Mouse (Mus musculus): Measurements from ENCODE around the gene Eml5. TPM values are rescaled to one million over a fixed set of nuclear protein-coding genes. Genes with fewer than 3 reads are reported as not detected.

The Eml5 gene
- polyA plus RNA-seq (2016; fragmentation: Nextera tagmentation; extraction: Ambion mirVana), result 19.6 and 23.6 TPM in 2 replicates

DNA sequence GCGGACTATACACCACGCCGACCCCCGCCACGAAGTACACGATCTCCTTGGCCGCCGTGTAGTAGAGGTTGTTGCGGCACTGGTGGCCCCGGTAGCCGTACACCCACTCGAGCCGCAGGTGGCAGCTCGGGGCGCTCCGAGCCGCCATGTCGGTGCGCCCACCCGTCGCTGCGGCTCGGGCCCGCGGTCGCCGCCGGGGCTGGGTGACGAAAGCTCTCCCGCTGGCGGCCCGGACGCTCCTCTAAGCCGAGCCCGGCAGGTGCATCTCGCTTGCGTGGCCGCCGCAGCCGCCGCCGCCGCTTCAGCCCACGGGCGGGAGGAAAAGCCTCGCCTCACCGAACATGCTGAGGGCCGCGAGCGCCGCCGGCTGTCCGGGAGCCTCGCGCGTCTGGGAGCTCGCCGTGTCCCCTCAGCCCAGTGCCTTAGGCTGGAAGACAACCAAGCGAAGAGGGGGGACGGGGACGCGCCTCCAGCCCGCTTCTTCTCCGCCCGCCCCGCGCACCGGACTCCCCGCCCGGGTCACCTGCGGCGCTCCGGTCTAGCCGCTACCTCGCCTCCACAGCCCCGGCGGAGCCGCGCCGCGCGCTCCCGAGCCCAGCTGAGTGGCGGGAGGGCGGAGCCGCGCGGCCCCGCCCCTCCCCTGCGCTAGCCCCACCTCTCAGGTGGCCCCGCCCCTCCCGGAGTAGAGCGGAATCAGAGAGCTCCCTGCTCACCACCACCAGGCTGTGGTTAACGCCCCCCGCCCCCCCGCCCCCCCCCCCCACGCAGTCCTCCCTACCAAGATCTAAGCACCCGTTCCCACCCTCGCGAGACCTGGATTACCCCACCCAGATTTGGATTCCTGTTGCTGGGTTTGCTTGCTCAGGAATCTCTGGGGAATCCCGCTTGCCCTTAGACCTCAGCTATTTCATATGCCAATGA, at the start of gene Eml5:
Eml5 (minus strand) TSS at position 604 of the 921 bp plus-strand sequence.
- ATAC-seq (ENCODE audit: low FRiP score), result peak; percentile 91
- Histone ChIP-seq H3K36me3 (no peaks in the 10 kb centered on the region), H3K9me3 (replicated peaks) (no peaks in the 10 kb centered on the region), H3K4me1 (peaks cover 11% of the 10 kb centered on the region), H3K4me3 (peak within 1 kb of the TSS; percentile 93), H3K9ac (peak within 1 kb of the TSS; percentile 76), H3K4me2 (replicated peaks) (peak within 1 kb of the TSS; percentile 64), H3K27ac (peak within 1 kb of the TSS; percentile 85), H3K27me3 (no peaks in the 10 kb centered on the region)
- WGBS, result under 1% methylated on average over 79 of the region's 101 CpGs

DNA sequence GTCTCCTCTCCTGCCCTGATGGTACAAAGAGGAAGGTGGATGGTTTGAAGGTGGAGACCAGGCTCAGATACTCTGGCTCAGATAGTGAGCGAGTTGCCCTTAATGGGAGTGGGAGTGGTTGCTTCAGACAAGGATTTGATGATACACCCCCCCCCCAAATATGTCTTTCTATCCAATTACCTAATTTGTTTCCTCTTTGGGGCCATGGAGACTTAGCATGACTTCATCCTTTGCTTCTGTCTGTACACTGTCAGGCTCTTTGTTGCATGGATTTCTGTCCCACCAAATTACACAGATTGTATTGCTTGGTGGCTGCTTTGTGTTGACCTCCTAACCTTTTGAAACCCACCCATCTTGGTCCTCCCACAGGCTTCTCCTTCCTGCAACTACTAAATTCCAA, 31.6 kb upstream of the Eml5 start:
- Histone ChIP-seq H3K4me2 (replicated peaks) (no peak overlapping the region), H3K4me3 (no peak overlapping the region), H3K4me1 (no peaks in the 10 kb centered on the region), H3K27ac (no peak overlapping the region), H3K27me3 (no peaks in the 10 kb centered on the region), H3K9me3 (replicated peaks) (peaks cover 4% of the 10 kb centered on the region; the same call in 1 of the 2 replicates), H3K36me3 (no peaks in the 10 kb centered on the region), H3K9ac (no peak overlapping the region)
- WGBS, result 88% methylated on average over 1 of the region's 1 CpGs
- ATAC-seq (ENCODE audit: low FRiP score), result no peak

DNA sequence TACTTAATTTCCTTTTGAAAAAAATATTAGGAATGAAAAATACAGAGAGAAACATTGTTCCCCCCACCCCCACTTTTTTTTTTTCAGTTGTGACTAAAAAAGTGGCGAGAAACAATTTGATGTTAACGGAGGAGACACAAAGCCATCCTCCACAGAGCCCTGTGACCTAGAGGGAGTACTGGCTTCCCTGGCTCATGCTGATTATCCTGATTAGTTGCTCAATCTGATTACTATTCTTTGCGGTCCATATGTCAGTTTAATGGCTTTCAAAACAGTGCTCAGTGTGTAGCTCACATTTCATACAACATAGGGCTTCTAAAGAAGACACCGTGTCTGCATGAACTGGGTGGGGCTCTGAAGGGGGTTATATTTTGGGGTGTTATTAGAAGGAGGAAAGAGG, 31.2 kb upstream of the Eml5 start:
- Histone ChIP-seq H3K9me3 (replicated peaks) (peaks cover 4% of the 10 kb centered on the region; the same call in 1 of the 2 replicates), H3K4me1 (no peaks in the 10 kb centered on the region), H3K4me2 (replicated peaks) (no peak overlapping the region), H3K27me3 (no peaks in the 10 kb centered on the region), H3K36me3 (no peaks in the 10 kb centered on the region), H3K9ac (no peak overlapping the region), H3K27ac (no peak overlapping the region), H3K4me3 (no peak overlapping the region)
- ATAC-seq (ENCODE audit: low FRiP score), result no peak
- WGBS, result 83% methylated on average over 4 of the region's 4 CpGs

DNA sequence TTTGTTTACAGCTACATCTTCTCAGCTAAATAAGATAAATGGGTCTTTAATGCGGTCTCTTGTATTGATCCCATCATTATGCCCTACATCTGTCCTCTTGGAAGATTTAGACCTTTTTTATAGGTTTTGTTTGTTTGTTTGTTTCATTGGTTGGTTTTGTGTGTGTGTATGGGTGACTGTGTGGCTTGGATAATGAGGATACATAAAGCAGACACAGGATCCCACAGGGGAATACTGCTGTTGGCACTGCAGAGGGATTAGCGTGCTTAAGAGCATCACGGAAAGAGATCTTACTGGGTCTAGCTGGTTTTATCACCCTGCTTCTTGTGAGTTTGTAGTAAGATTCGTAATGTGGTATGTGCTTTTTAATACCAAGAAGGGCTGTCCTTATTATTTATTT, 29.9 kb upstream of the Eml5 start:
- peaks cover 4% of the 10 kb centered on the region; the same call in 1 of the 2 replicates for H3K9me3 ChIP-seq (replicated peaks)
- no peak overlapping the region for H3K9ac ChIP-seq
- no peaks in the 10 kb centered on the region for H3K27me3 ChIP-seq
- no peak for ATAC-seq (ENCODE audit: low FRiP score)
- no peak overlapping the region for H3K4me2 ChIP-seq (replicated peaks)
- H3K4me3 ChIP-seq, result no peak overlapping the region
- H3K4me1 ChIP-seq, result no peaks in the 10 kb centered on the region
- H3K36me3 ChIP-seq, result no peaks in the 10 kb centered on the region
- no peak overlapping the region for H3K27ac ChIP-seq
- 90% methylated on average over 4 of the region's 4 CpGs for WGBS

DNA sequence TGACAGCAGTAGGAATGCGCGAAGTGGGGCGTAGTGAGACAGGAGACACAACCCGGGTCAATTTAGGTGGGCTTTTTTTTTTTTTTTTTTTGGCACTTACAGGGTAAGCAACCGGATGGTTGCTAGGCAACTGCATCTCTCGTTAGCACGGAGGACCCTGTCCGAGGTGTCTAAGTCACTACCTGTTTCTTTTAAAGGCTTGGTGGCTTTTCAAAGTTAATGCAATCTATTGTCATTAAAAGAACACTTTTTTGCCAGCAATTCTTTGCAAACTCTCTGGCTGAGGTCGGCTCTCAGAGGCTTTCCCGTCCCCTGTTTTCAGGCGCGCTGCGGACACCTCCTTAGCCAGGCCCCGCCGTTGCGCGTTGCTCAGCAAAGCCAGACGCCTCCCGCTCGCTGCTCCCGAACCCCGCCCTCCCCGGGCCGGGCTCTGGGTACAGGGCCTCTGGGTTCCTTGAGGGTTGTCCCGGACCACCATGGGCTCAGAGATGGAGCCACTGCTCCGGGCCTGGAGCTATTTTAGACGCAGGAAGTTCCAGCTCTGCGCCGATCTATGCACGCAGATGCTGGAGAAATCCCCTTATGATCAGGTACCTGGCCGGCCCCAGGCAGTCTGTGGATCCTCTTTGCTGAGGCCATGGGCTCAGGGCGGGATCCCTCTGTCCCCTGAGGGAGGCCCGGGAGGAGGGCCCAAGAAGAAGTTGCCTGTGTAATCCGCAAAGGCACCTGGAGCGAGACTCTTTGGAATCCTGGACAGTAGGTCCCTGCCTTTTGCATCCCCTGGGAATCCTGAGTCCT, 19.1 kb upstream of the Eml5 start, which contains the start of gene Ttc8:
Ttc8 (plus strand) TSS at position 381 of the 798 bp plus-strand sequence.
- peak; percentile 98 for ATAC-seq (ENCODE audit: low FRiP score)
- Histone ChIP-seq H3K4me3 (peak within 1 kb of the TSS; percentile 70), H3K9ac (peak within 1 kb of the TSS; percentile 84), H3K27me3 (no peaks in the 10 kb centered on the region), H3K9me3 (replicated peaks) (no peaks in the 10 kb centered on the region), H3K4me1 (peaks cover 24% of the 10 kb centered on the region), H3K36me3 (no peaks in the 10 kb centered on the region), H3K4me2 (replicated peaks) (peak within 1 kb of the TSS; percentile 74), H3K27ac (peak within 1 kb of the TSS; percentile 86)
- WGBS, result under 1% methylated on average over 35 of the region's 35 CpGs

DNA sequence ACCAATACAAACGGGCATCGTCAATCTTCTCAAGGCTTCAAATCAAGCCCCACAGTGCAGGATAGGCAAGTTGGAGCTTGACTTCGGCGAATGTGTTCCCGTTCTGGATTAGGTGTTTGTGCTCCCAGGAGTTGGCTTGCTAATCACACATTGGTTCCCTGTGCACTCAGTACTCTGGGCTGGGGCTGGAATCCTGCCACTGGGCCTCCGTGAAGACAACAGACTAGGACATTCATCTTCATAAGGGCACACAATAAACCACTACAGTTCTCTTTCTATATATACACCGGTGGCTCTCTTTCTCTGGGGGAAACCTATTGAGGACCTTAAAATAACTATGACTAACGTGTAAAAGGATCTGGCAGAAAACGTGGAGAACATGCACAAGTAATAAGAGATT, 8.8 kb upstream of the Eml5 start:
- no peak overlapping the region for H3K4me2 ChIP-seq (replicated peaks)
- 68% methylated on average over 9 of the region's 9 CpGs for WGBS
- no peak overlapping the region for H3K9ac ChIP-seq
- no peaks in the 10 kb centered on the region for H3K36me3 ChIP-seq
- H3K27ac ChIP-seq, result no peak overlapping the region
- ATAC-seq (ENCODE audit: low FRiP score), result no peak
- no peaks in the 10 kb centered on the region for H3K27me3 ChIP-seq
- H3K4me3 ChIP-seq, result no peak overlapping the region
- H3K4me1 ChIP-seq, result no peaks in the 10 kb centered on the region
- H3K9me3 ChIP-seq (replicated peaks), result no peaks in the 10 kb centered on the region

DNA sequence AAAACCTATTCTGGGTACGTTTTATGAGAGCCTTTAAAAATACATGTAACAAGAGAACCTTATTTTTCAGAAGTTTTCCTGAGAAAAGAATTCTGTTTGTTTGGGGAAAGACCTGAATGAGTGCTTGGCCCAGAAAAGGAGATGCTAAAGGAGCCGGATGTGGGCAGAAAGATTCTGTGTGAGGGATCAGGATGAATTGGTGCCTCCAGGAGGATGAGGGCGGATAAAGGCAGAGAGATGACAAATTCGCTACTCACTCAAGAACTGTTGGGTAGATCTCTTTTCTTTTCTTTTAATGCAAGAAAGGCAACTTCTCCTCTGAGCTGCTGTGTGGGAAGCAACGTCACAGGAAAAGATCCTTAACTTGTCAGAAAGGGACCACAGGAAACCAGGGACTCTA, 4.2 kb upstream of the Eml5 start:
- ATAC-seq (ENCODE audit: low FRiP score), result no peak
- Histone ChIP-seq H3K4me3 (no peak overlapping the region), H3K9ac (no peak overlapping the region), H3K9me3 (replicated peaks) (no peaks in the 10 kb centered on the region), H3K27me3 (no peaks in the 10 kb centered on the region), H3K4me1 (no peaks in the 10 kb centered on the region), H3K36me3 (no peaks in the 10 kb centered on the region), H3K27ac (no peak overlapping the region), H3K4me2 (replicated peaks) (no peak overlapping the region)
- WGBS, result 77% methylated on average over 5 of the region's 5 CpGs

DNA sequence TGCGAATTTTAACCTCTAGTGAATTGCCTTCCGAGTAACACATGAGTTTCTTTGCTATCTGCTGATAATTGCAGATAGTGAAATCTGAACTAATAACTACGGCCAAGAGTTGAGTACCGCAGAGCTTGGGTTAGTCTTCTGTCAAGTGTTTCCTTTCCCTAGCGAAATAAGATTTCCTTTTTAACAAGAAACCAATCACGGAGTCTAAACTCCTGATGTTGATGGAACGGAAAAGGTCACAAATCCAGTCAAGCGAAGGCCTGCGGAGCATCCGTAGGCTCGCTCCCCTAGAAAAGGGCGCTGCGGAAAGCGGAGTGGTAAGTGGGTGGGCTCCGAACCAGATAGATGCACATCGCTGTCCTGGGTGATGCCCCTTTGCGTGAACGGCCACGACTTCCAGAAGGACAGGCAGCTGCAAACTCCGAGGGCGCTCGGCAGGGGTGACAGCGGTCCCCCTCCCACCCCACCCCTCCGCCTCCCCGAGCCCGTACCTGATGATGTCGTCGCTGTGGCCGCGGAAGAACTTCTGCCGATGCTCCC, 873 bp downstream of the Eml5 start:
- ATAC-seq (ENCODE audit: low FRiP score), result no peak
- Histone ChIP-seq H3K9ac (peak overlapping the region; percentile 76), H3K4me2 (replicated peaks) (peak overlapping the region; percentile 64), H3K27me3 (no peaks in the 10 kb centered on the region), H3K9me3 (replicated peaks) (no peaks in the 10 kb centered on the region), H3K36me3 (no peaks in the 10 kb centered on the region), H3K4me1 (peaks cover 11% of the 10 kb centered on the region), H3K4me3 (peak overlapping the region; percentile 93), H3K27ac (peak overlapping the region; percentile 85)
- WGBS, result 2% methylated on average over 31 of the region's 31 CpGs

DNA sequence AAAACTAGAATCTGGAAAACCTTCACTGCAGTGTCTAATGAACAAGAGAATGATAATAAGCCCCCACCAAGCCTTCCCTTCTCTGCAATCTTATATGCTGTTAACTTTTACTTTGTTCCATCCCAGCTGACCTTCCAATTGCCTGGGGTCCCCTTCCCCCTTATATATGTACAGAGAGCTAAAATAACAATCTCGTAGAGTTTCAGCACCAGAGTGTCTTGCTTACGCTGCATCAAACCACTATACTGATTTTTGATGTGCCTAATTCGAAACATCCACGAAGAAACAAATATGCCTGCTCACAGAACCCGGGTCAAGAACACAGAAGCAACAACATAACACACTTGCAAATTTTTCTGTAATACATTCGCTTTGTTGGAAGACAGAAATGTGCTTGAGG, 1.6 kb downstream of the Eml5 start:
- H3K27me3 ChIP-seq, result no peaks in the 10 kb centered on the region
- H3K36me3 ChIP-seq, result no peaks in the 10 kb centered on the region
- no peak for ATAC-seq (ENCODE audit: low FRiP score)
- 51% methylated on average over 6 of the region's 6 CpGs for WGBS
- no peak overlapping the region for H3K27ac ChIP-seq
- peak overlapping the region; percentile 64 for H3K4me2 ChIP-seq (replicated peaks)
- H3K9me3 ChIP-seq (replicated peaks), result no peaks in the 10 kb centered on the region
- peaks cover 11% of the 10 kb centered on the region for H3K4me1 ChIP-seq
- peak overlapping the region; percentile 93 for H3K4me3 ChIP-seq
- no peak overlapping the region; the same call in 1 of the 2 replicates for H3K9ac ChIP-seq

DNA sequence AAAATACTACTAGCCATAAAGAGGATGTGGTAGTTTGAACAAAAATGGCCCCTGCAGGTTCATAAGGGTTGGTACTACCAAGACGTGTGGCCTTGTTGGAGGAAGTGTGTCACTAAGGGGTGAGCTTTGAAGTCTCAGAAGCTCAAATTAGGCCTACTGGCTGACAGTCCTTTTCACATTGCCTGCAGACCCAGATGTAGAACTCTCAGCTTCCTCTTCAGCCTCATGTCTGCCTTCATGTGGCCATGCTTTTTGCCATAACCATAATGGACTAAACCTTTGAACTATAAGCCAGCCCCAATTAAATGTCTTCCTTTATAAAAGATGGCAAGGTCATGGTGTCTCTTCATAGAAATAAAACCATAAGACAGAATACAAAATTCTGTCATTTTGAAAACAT, 4.5 kb downstream of the Eml5 start:
- no peak overlapping the region for H3K4me3 ChIP-seq
- H3K4me1 ChIP-seq, result peaks cover 11% of the 10 kb centered on the region
- H3K9ac ChIP-seq, result no peak overlapping the region
- H3K9me3 ChIP-seq (replicated peaks), result no peaks in the 10 kb centered on the region
- no peaks in the 10 kb centered on the region for H3K27me3 ChIP-seq
- H3K27ac ChIP-seq, result no peak overlapping the region
- H3K4me2 ChIP-seq (replicated peaks), result no peak overlapping the region
- H3K36me3 ChIP-seq, result no peaks in the 10 kb centered on the region
- ATAC-seq (ENCODE audit: low FRiP score), result no peak
- WGBS, result 79% methylated on average over 1 of the region's 1 CpGs

DNA sequence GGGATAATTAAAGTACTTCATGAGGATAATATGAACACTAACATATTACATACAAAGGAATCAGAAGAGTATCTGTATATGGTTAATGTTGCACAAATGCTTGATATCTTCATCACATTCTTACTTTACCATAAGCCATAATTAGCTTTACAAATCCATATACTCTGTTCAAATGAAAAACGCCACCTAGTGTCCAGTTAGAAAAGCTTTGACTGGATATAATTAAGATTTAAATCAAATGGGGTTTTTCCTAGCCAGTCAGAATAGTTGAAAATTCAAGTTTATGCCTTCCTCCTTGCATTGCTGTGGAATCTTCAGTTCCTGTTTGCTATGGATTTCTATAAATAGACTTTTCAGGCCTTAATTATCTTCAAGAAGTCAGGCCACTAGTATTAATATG, 16.8 kb downstream of the Eml5 start:
- no peaks in the 10 kb centered on the region for H3K4me1 ChIP-seq
- no peak overlapping the region for H3K4me2 ChIP-seq (replicated peaks)
- H3K27me3 ChIP-seq, result no peaks in the 10 kb centered on the region
- H3K27ac ChIP-seq, result no peak overlapping the region
- ATAC-seq (ENCODE audit: low FRiP score), result no peak
- WGBS, result 2% methylated on average over 1 of the region's 1 CpGs
- H3K4me3 ChIP-seq, result no peak overlapping the region
- H3K9me3 ChIP-seq (replicated peaks), result no peaks in the 10 kb centered on the region
- no peaks in the 10 kb centered on the region for H3K36me3 ChIP-seq
- no peak overlapping the region for H3K9ac ChIP-seq

DNA sequence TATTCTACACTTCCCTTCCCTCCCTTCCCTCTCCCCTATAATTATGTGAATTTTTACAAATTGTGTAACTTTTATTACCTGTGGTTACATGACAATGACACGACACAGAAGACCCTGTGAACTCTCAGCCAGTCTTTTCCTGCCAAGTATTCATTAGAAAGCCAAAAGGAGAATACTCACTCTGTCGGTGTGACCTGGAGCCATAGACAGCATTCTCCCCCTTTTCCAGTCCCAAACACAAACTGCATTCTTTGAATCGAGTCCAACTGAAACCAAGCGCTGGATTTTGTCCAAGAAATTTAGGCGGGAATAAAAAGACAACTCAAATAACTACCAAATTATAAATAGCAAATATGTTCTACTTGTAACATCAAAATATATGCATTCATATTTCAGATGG, 19.5 kb downstream of the Eml5 start:
- Histone ChIP-seq H3K4me2 (replicated peaks) (no peak overlapping the region), H3K4me1 (no peaks in the 10 kb centered on the region), H3K27me3 (no peaks in the 10 kb centered on the region), H3K9ac (no peak overlapping the region), H3K4me3 (no peak overlapping the region), H3K27ac (no peak overlapping the region), H3K9me3 (replicated peaks) (no peaks in the 10 kb centered on the region), H3K36me3 (no peaks in the 10 kb centered on the region)
- ATAC-seq (ENCODE audit: low FRiP score), result no peak
- 75% methylated on average over 5 of the region's 5 CpGs for WGBS
